Mouse (Mus musculus): ENCODE measurements around the gene Gid4. TPM values are rescaled to one million over a fixed set of nuclear protein-coding genes. Genes with fewer than 3 reads are reported as not detected.
"Not testable (repeated sequence)": the region's sequence is repeated elsewhere in the genome, so short reads cannot be mapped to it uniquely, and the experiment has no call there.

Gene Gid4
- total RNA-seq, 4 experiments from 2014 or later: 42.0 to 50.6 (median 46.2) TPM

- DNase-seq (ENCODE audit: low spot score in 2 of 2): no peak
Observed at GRCm38 (mm10) chr11:60427628-60428027, 10.7 kb downstream of the Gid4 start.

- DNase-seq (ENCODE audit: low spot score in 2 of 2): no peak
Observed at GRCm38 (mm10) chr11:60433501-60433900, 16.6 kb downstream of the Gid4 start.

DNA sequence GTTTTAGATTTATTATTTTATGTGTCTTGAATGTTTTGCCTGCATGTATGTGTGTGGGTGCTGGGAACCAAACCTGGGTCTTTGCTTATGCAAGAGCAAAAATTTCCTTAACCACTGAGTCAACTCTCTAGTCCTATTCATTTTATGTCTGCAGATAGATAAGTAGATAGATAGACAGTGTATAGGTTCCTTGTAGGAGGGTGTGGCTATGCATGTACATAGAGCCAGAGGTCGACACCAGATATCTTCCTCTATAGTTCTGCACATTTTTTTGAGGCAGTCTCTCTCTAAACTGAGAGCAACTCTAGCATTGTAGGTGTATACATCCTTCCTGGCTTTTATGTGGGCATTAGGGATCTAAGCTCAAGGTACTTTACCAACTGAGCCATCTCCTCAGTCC is 18.2 kb downstream of the Gid4 start:
- no peak for DNase-seq (ENCODE audit: low spot score in 2 of 2)

- no peak for DNase-seq (ENCODE audit: low spot score in 2 of 2)
Observed at GRCm38 (mm10) chr11:60436618-60437017, 19.7 kb downstream of the Gid4 start.

DNA sequence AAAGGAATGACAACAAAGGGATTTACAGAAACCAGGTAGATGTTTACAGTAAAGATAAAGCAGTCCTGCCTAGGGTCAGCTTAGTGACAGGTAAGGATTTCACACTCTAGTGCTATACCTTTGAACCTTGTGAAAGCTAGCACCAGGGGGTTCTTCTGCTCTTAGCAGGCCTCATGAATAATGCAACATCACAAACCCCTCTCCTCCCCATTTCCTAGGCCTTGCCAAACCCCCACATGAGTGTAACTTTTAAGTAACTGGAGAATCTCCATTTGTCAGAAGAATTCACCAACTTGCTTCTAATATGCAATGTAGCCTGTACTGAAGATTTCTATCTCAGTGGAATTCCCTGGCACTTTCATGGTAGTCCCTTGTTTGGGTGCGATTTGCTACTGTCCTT is 22.7 kb downstream of the Gid4 start:
- not testable (repeated sequence) for DNase-seq (ENCODE audit: low spot score in 2 of 2)

- DNase-seq (ENCODE audit: low spot score in 2 of 2): no peak
Observed at GRCm38 (mm10) chr11:60440176-60440575, 23.2 kb downstream of the Gid4 start.

GRCm38 (mm10) chr11:60442896-60443295 is 26.0 kb downstream of the Gid4 start:
- DNase-seq (ENCODE audit: low spot score in 2 of 2): no peak

DNA sequence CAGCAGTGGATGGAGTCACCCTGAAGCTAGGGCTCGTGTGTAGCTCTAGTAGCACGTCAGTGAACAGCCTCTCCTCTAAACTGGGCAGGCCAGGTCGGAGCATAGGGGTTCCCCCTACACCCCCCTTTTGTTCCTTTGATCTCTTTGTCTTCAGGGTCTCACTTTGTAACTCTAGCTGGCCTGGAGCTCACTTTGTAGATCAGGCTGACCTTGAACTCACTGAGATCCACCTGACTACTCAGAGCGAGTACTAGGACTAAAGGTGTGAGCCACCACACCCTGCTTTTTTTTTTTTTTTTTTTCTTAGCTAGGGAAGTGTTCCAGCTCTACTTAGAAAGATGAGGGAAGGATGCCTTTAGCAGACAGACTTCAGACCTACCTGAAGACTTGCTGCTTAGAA is 27.1 kb downstream of the Gid4 start:
- DNase-seq (ENCODE audit: low spot score in 2 of 2): no peak

DNA sequence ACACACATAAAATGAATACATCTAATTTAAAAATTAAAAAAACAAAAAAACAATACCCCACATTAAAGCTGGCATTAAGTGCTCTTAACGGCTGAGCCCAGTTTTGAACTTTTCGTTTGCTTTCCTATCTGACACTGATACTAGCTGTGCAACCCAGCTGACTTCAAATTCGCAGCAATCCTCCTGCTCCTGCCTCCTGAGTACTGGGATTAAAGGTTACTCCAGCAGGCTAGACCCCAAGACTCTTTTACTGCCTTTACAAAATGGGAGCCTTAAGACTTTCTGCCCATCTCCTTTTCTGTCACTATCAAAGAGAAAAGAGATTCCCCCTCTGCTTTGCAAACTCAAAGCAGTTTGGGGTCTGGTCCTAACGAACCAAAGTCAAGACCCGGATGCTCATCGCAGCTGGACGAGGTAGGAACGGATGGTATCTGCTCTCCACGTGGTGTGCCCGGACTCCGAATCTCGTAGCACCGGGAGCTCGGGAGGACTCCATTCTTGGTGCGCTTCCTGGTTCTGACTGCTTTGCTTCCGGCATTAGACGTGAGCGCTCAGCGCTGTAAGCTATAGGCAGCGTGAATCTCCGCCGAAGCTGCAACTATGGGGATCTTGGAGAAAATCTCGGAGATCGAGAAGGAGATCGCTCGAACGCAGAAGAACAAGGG is 37.3 kb downstream of the Gid4 start, which contains the start of gene Drg2:
Gene Drg2 (plus strand): TSS at position 512 of the 665 bp plus-strand sequence.
- DNase-seq (ENCODE audit: low spot score in 2 of 2): peak; percentile 83 to 90

GRCm38 (mm10) chr11:60454745-60455087 is 37.8 kb downstream of the Gid4 start:
- no peak for DNase-seq (ENCODE audit: low spot score in 2 of 2)

- no peak for DNase-seq (ENCODE audit: low spot score in 2 of 2)
Observed at GRCm38 (mm10) chr11:60457973-60458372, 41.0 kb downstream of the Gid4 start.

GRCm38 (mm10) chr11:60465943-60466380 is 49.0 kb downstream of the Gid4 start:
- peak in 1 of 2 experiments; percentile 29 for DNase-seq (ENCODE audit: low spot score in 2 of 2)

- DNase-seq (ENCODE audit: low spot score in 2 of 2): no peak
Observed at GRCm38 (mm10) chr11:60469039-60469438, 52.1 kb downstream of the Gid4 start, which contains the start of gene Myo15. Myo15 (plus strand) TSS chr11:60469339.

- no peak for DNase-seq (ENCODE audit: low spot score in 2 of 2)
Observed at GRCm38 (mm10) chr11:60470743-60471142, 53.8 kb downstream of the Gid4 start.

- DNase-seq (ENCODE audit: low spot score in 2 of 2): no peak
Observed at GRCm38 (mm10) chr11:60474534-60474933, 57.6 kb downstream of the Gid4 start.

GRCm38 (mm10) chr11:60475668-60476362 is 58.9 kb downstream of the Gid4 start:
- no peak for DNase-seq (ENCODE audit: low spot score in 2 of 2)

DNA sequence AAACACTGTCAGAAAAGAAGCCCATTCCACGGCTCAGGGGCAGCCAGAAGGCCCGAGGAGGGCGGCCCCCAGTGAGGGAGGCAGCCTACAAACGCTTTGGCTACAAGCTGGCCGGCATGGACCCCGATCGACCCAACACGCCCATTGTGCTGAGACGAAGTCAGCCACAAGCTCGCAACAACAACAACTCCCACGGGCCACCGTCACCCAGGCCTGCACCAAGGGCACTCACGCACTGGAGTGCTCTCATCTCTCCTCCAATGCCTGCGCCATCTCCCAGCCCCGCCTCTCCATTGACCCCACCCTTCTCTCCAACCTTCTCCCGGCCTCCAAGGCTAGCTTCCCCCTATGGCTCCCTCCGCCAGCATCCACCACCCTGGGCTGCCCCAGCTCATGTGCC is 61.2 kb downstream of the Gid4 start:
- DNase-seq (ENCODE audit: low spot score in 2 of 2): no peak

DNA sequence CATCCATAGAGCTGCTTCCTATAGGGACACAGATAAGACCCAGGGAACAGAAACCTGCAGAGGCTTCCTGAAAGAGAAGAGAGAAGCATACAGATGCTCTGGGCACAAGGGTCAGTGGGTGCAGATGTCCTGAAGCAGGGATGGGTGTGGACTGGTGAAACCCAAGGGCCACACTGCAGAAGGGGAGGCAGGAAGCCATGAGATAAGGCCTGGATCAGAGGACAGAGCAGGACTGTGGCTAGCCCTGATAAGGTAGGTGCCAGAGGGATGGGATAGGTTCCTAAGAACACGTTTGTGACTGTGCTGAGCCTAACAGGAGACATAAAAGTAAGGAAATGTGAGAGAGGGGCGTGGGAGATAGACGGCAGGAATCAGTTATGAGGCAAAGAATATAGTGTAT is 69.3 kb downstream of the Gid4 start:
- no peak for DNase-seq (ENCODE audit: low spot score in 2 of 2)

GRCm38 (mm10) chr11:60492726-60493125 is 75.8 kb downstream of the Gid4 start:
- DNase-seq (ENCODE audit: low spot score in 2 of 2): no peak

DNA sequence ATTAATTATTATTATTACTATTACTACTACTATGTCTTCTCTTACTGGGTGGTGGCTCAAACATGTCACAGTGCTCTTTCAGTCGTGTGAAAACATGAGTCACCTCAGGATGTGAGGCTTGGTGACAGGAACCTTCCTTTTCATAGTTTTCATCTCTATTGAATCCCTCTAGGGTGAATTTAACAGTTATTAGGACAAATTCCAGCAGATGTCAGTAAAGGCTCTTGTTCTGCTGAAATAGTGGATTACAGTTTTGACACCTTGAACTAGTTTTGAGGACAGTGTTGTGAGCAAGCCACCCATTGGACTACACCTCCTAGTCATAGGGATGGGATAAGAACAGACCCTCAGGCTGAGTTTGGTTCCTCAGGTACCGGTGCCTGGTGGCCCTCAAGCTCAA is 78.7 kb downstream of the Gid4 start:
- DNase-seq (ENCODE audit: low spot score in 2 of 2): no peak
